Mouse (Mus musculus): ENCODE measurements around the gene Ceacam10.
"Not testable (repeated sequence)": the region's sequence is repeated elsewhere in the genome, so short reads cannot be mapped to it uniquely, and the experiment has no call there.

Gene Ceacam10

DNA sequence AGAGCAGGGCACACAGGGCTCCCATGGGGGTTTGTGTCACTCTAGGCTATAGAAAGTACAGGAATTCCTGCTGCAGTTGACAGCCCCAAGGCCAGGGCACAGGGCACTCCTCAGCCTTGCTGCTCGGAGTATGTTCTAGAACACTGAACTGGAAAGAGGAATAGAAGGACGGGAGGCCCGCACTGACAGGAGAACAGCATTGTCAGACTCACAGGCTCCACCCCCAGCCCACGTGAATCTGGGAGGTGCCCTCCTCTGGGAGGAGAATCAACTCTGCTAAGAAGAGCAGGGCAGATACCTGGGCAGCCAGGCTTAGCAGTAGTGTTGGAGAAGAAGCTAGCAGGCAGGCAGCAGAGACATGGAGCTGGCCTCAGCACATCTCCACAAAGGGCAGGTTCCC lies at the start of gene Ceacam10:
Gene Ceacam10, plus strand, starts transcription at position 289 of the 400 bp plus-strand sequence.
- not testable (repeated sequence) for DNase-seq (ENCODE audit: low spot score)

DNA sequence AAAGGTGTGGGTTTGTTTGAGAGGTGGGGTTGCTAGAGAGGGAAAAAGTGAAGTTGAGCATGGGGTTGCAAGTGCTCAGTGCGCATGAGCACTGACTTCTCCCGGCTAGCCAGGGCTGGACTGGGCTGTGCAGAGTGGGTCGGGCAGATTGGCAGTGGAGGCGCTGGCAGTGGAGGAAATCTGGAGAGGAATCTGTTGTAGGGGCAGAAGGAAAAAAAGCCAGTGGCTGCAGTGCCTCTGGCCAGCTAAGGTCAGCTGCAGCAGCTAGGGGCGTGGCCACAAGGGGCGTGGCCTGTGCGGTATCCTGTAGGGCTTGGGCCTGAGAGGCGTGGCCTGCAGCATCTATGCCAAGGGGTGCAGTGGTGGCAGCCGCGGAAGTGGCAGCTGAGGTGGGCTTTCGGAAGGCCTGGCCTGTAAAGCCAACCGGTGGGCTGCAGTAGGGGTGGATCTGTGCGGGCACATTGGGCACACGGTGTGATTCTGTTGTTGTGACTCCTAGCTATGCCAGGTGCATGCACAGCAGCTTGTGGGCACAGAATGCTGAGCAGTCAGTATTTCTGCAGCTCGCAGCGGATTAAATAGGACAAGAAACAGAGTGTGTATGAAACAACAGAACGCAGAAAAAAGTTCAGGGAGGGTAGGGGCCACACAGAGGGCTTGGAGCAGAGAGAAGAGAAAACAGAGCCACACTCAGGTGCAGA lies 40.9 kb upstream of the Ceacam10 start:
- peak; percentile 79 for DNase-seq (ENCODE audit: low spot score)

DNA sequence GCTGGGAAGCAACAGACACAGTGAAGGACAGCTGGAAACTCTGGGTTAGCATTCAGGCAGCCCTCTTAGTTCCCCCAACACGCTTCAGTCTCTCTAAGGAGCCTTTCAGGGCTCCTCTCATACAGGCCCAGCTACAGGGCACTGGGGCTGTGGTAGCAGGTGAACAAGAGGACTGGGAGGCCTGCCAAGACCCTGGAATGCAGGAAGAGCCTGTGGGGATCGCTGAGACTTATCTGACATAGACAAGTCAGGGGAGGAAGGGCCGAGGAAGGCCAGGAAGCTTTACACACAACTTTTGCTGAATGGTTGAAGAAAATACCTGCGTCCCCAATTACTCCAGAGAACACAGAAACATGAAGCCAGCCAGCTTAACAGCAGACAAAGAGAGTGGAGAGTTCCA lies 26.3 kb upstream of the Ceacam10 start:
- no peak for DNase-seq (ENCODE audit: low spot score)

DNA sequence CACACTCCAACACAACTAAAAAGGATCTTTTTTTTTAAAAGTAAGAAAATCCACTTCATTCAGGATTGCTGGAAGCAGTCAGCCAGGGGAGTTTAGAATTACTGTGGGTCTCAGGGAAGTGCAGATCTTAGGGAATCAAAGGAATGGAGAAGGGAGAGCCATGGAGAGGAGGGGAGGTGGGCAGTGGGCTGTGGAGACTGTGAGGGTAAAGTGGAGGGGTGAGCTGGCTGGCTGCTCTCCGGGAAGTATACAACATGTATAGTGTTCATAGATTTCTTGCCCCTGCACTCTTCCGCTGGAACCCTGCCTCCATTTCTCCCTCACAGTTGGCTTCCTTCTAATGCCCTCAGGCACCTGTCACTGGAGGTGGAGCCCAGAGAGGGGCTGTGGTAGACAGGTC lies 25.4 kb upstream of the Ceacam10 start:
- no peak for DNase-seq (ENCODE audit: low spot score)

DNA sequence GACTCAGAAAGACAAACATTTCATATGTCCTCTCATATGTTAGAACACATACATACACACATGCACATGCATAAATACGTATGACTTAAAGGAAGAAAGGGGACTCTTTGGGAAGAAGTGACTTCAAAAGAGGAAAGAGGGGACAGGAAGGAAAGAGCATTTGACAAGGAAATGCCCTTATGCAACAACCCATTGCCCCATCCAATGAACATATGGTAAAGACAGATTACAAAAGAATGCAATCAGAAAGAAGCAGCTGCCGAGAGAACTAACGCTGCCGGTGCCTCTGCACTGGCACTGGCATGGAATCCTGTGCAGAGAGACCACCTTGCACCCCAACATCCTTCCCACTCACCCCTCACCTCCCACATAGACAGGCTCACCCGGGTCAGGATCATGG lies 23.5 kb upstream of the Ceacam10 start:
- DNase-seq (ENCODE audit: low spot score), result no peak

DNA sequence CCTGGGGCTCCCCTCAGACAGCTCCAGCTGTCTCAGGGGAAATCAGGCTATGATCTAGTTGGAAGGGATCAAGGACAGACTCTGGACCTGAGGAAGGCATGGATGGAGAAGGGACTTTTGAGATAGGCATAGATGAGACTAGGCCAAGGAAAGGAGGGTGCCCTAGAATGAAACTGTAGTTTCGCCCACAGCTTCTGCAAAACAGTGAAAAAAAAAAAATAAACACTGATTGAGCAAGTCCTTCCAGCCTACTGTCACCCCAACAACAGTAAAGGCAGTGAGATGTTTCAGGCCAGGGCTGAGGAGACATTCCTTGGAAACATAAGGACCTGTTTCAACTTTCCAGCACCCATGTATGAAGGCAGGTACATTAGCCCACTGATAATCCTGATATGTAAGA lies 18.5 kb upstream of the Ceacam10 start:
- DNase-seq (ENCODE audit: low spot score), result no peak

DNA sequence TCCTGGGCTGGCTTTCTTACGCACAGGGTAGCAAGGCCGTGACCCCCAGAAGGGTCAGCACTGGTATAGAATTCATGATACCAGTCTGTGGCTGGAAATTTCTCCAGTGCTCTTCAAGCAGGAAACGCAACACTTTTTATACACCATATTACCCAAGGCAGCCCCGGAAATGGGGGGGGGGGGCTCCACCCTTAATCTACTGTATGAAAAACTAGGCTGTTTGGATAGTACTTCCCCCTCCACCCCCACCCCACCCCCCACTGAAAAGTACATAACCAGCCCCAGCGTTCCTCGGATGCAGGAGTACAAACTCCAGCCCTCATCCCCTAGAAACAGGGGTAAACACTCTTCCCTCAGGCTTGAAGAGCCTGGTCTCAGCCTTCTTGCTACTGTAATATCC lies 16.8 kb upstream of the Ceacam10 start, which contains the start of gene Cd177:
Gene Cd177, minus strand, starts transcription at position 101 of the 400 bp plus-strand sequence.
- no peak for DNase-seq (ENCODE audit: low spot score)

DNA sequence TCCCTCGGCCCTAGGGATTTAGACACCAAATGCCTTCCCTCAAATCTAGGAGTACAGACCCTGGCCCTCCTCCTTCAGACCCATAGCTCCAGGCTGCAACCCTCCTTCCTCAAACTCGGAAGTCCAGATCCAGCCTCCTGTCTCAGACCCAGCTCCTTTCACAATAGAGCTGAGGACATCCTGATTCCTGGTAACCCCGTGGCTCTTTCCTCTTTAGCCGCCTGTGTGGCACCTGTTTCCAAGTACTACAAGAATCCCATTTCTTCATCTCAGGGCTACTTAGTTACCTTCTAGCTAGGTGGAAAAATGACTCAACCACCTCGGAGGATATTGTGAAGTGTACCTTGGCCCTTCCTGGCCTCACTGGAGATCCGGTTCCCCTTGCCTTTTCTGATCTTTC lies 15.8 kb upstream of the Ceacam10 start:
- no peak for DNase-seq (ENCODE audit: low spot score)

DNA sequence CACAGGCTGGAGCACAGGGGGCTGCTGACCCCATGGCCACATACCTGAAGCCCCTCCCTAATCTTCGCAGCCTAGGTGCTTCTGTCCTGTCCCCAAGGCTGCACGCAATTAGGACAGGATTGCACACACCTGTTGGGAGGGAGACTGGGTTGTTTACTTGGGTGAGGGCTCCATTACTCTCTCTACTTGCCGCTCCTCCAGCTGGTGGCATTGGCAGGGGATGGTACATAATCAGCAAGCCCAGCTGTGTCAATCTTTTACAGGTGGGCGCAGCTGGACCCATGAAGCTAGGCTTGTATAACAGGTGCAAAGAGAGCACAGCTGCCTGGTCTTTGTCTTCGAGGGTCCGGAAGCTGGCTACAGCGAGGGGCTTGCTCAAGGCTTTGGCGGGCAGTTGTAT lies 14.4 kb upstream of the Ceacam10 start:
- no peak for DNase-seq (ENCODE audit: low spot score)

DNA sequence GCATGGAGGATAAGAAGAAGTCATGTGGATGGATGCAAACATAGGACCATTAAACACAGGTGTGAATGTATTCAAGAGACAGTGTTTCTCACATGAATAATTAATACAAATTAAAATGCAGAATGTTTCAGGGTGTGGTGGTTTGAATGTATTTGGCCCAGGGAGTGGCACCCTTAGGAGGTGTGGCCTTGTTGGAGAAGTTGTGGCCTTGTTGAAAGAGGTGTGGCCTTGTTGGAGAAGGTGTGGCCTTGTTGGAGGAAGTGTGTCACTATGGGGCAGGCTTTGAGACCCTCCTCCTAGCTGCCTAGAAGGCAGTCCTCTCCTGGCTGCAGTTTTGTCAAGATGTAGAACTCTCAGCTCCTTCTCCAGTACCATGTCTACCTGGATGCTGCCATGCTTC lies 5.6 kb upstream of the Ceacam10 start:
- DNase-seq (ENCODE audit: low spot score), result no peak

DNA sequence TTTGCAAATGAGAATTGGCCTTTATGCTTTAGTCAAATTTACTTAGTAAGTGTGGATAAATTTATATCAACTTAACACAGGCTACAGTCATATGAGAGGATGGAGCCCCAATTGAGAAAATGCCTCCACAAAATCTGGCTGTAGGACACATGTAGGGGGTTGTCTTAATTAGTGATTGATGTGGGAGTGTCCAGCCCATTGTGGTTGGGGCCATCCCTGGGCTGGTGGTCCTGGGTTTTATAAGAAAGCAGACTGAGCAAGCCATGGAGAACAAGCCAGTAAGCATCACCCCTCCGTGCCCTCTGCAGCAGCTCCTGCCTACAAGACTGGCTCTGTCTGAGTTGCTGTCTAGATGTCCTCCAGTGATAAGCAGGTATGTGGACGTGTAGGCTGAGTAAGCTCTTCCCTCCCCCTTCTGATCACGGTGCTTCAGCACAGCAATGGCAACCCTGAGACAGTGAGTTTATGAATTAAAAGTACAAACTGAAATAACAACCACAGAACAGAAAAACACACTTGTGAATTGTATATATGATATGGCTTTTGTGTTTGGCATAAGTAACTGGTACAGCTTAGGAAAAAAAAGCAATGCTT lies 3.0 kb upstream of the Ceacam10 start:
- no peak for DNase-seq (ENCODE audit: low spot score)

DNA sequence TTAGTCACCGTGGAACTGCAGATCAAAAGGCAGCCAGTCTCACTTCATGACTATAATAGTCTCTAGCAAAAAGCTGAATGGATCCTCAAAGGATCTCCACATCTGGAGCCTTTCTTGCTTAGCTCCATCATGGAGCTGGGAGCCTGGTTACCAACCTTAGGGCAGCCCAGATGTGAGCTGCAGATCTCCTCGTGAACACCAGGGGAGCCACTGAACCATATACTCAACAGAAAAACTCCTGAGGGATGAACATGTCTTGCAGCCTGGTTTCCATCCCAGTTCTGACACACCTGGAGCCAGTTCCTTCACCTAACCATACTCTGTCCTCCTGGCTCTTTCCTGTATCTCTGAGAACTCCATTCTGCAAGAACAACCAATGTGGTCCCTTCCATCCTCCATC lies 861 bp upstream of the Ceacam10 start:
- no peak for DNase-seq (ENCODE audit: low spot score)

DNA sequence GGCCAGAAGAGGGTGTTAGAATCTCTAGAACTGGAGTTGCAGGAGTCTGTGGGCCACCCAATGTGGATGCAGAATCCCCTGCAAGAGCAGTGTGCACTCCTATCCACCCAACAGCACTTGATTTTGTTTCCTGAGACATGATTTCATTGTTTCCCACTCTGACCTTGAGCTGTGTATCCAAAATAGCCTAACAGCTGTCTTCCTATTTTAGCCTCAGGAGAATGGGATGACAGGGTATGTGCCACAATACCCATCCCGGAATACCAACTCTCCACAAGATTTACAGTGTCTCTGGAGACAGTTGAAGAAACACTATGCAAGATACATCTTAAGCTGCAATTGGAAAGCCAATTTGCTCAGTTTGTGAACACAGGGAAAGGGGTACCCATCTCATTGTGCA lies 20.9 kb downstream of the Ceacam10 start:
- no peak for DNase-seq (ENCODE audit: low spot score)

DNA sequence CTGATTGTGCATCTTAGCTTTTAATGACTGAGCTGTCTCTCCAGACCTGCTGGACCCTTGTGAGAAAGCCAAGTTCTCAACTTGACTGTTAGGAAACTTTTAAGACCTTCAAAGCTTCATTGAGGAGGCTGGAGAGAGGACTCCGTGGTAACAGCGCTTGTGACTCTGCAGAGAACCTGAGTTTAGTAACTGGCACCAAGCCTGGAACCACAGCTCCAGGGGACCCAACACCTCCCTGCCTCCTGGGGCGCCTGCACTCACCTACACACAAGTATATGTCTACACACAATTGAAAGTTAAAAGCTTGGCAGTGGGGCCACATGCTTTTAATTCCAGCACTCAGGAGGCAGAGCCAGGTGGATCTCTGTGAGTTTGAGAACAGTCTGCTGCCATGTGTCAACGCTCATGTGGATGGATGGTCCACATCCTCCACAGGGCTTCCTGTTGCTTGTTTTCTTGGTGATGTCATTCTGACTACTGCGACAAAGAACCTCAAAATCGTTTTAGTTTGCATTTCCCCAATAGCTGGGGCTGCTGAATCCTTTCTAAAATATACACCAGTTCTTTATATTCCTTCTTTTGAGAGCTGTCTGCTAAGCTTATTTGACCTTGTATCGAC lies 25.3 kb downstream of the Ceacam10 start:
- no peak for DNase-seq (ENCODE audit: low spot score)

DNA sequence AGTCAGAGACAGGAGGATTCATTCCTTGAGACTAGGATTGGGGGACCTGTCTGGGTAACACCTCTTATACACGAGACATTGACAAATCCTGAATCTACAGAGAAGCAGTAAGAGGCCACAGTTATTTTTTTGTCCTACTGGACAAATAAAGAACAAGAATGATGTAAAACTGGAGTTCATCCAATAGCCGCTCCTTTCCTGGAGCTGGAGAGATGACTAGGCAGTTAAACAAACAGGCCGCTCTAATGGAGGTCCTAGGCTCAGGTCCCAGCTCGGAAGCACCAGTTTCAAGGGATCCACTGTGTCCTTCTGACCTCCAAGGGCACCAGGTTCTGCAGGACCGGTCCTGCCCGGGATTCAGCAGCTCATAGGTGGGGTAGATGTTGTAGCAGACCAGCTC lies 27.8 kb downstream of the Ceacam10 start:
- no peak for DNase-seq (ENCODE audit: low spot score)

DNA sequence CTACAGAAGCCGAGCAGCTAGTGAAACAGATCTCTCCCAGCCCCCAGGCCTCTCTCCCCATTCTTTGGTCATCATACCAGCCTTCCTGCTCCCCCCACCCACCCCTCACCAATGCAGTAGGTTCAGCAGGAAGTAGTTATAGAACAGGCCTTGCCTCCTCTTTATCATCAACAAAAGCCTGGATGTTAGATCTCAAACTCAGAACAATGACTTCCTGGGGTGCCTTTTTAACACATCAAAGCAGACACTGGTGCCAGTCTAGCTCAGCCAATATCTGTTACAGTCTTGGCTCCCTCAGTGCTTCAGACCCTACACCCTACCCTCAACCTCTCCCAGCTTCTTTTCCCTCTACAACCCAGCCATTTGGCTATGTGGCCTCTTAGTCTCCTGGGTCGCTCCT lies 32.0 kb downstream of the Ceacam10 start:
- no peak for DNase-seq (ENCODE audit: low spot score)

DNA sequence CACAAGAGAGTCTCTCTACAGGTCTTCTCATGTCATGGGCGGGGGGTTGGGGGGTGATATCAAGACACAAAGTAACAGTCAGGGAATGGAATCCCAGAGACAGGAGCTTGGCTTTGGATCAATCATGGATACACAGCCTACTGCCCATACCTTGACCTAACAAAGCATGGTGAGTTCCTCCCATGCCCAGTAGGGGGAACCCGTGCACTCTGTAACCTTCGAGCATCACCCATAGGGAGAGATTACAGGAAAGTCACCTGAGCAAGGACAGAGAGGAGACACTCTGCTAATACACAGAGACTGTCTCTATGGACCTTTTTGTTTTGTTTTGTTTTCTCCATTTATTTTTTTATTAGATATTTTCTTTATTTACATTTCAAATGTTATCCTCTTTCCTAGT lies 40.5 kb downstream of the Ceacam10 start:
- DNase-seq (ENCODE audit: low spot score), result peak; percentile 89

DNA sequence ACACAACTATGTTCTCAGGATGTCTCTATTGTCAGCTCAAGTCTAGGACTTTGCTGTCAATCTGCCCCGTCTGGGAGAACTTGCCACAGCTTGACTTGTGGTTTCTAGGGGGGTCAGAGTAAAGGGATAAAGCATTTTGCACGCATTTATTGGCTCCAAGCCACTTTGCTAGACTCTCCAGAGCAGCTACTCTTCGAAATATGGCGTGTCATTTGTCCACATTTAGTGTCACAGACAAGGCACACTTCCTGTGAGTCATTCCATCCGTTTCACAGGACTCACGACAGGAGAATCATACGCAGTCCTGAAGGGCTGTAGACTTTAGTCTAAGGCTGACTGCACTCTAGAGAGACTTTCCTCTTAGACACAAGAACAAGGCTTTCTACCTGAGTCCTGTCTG lies 47.4 kb downstream of the Ceacam10 start:
- DNase-seq (ENCODE audit: low spot score), result no peak

DNA sequence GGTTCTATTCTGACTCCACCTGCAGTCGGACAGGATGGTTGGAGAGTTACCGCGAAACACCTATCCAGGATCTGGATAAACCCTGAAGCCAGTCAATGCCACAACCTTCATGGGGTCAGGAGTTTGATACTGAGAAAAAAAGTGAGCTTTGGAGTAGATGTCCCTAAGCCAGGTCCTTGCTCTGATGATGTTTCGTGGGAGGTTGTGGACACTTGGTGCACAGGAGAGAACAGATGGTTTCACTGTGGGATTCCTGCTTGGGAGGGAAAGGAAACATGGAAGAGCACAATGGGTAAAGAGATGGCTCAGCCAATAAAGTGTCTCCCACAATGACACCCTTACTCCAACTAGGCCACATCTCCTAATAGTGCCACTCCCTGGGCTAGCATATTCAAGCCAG lies 50.2 kb downstream of the Ceacam10 start:
- DNase-seq (ENCODE audit: low spot score), result no peak

All from retina, embryonic 14.5 days (tissue).